Mouse (Mus musculus): ENCODE data around the gene Prkcz.

GRCm38 (mm10) chr4:155324511-155324910, 36.6 kb downstream of the Prkcz start:
- TF ChIP-seq EP300 (IDR thresholded peaks at IDR 0.05; ENCODE audit: insufficient read depth, low read depth, low read length) (no peak), CTCF (IDR thresholded peaks at IDR 0.05; ENCODE audit: low read depth, low read length) (no peak)
